Mouse (Mus musculus) spleen, embryonic (tissue): ENCODE results near the gene Rbfox3.

Experiments used
- CTCF ChIA-PET: fragments of 350-600 bp; sonication (Branson Sonifier 250); formaldehyde crosslinking; loops from one replicate; lab custom pipeline; 2022; lab: Charles Lee

The Rbfox3 gene

GRCm38 (mm10) chr11:118906131-118906823 is 5.1 kb downstream of the Rbfox3 start:
- CTCF ChIA-PET, result no interaction called here

DNA sequence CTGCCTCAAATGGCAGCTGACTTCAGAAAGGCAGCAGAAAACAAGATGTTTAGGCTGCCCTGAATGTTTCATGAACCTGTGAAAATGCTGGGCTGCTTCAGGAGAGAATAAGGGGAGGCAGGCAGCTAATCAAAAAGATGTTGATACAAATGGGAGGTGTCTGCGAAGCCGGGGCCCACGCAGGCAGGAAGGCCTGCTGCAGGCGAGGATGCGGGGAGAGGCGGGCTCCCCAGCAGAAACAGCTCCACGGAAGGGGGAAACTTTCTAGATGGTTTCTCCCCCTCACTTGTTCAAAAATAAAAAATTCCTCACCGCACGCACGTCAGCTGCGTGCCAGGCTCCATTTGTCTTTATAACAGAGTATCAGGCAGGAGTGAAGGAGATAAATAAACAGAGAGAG is 5.7 kb downstream of the Rbfox3 start:
- CTCF ChIA-PET, result no interaction called here

GRCm38 (mm10) chr11:118904253-118904652 is 7.1 kb downstream of the Rbfox3 start:
- CTCF ChIA-PET, result no interaction called here

GRCm38 (mm10) chr11:118899771-118900545 is 11.4 kb downstream of the Rbfox3 start:
- CTCF ChIA-PET, result no interaction called here

DNA sequence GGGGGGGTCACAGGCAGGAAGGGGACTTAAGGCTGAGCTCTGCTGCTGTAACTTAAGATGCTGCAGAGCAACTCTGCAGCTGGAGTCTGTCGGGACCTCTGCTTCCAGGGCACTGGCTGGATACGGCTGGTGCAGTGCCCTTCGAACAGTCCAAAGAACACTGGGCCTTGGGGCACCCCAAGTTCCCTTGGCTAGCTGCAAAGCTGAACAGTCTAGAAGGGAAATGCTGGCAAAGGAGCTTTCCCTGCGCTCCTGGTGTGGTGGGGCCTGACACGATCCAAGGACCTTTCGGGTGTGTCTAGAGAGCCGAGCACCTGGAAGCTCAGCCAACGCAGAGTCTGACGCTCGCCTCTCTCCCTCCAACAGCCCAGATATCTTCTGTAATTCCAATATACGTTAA is 12.8 kb downstream of the Rbfox3 start:
- CTCF ChIA-PET, result no interaction called here

DNA sequence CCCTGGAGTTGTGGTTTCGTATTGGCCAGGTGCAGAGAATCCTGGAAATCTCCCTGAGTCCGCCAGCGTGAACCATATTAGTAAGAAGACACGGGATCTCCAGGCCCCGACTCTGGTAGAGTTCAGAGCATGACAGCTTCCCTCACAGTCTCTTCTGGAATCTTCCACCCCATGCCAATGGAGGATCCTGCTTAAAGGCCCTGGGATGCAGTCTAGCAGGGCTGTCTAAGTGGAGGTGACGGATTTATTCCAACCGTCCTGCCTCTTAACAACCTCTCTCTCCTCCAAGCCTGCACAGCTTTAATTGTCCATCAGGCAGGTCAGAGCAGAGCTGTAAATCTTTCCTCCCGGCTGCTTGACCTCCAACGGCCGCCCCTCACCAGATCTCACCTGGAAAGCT is 13.2 kb downstream of the Rbfox3 start:
- CTCF ChIA-PET, result no interaction called here

DNA sequence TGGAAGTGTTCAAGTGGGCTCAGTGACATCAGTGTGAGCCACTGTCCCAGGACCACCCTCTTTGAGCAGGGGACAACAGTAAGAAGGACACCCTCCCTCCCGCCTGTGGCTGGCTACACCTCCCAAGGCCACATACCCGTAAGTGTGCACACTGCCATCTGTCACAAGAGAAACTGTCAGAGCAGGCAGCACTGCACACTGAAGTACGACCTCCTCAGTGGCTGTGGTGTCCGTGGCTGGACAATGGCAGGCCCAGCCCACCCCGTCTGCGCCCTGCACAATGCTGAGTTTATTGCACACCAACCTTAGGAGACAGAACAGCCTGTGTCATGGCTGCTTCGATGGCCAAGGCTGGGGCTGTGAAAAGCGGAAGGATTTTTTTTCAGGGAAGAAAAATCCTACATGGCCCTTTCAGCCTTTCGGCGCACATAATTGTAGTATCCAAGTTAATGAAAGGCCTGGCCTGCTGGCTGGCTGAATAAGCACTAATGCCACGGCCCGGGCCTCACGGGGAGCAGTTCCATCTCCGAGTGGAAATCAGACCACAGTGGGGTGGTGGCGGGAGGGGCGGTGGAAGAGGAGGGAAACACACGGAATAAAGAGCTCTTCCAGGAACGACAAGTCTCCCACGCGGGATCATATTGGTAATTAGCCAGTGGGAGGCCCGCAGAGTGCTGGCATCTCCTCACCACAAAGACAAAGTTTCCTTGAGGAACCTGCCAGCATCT is 14.1 kb downstream of the Rbfox3 start:
- CTCF ChIA-PET, result no interaction called here

GRCm38 (mm10) chr11:118896032-118896675 is 15.2 kb downstream of the Rbfox3 start:
- CTCF ChIA-PET, result no interaction called here

- CTCF ChIA-PET, result interaction anchor here (0.5 kb wide), 1 partner anchor 844 kb away, joined by 3 read pairs; no protein-coding TSS in a partner anchor
These were observed 16.6 kb downstream of the Rbfox3 start for GRCm38 (mm10) chr11:118894835-118895234.

GRCm38 (mm10) chr11:118894196-118894595 is 17.2 kb downstream of the Rbfox3 start:
- CTCF ChIA-PET, result no interaction called here

DNA sequence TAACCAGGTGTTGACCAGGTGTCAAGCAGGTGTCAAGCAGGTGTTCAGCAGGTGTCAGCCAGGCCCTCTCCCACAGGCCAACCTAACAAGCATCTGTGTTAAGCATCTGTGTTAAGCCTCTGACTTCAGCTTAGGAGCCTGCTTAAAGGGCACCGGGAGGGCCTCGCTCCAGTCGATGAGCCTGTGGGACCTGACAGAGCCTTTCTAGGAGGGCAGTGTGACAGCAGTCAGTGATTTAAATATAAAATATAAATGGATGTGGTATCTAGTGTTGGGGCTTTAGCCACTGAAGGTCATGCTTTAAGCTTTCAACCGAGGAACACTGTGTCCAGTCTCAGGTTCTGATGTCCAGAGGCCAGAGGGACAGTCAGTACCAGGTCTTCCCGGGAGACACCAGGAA is 18.5 kb downstream of the Rbfox3 start:
- CTCF ChIA-PET, result no interaction called here

DNA sequence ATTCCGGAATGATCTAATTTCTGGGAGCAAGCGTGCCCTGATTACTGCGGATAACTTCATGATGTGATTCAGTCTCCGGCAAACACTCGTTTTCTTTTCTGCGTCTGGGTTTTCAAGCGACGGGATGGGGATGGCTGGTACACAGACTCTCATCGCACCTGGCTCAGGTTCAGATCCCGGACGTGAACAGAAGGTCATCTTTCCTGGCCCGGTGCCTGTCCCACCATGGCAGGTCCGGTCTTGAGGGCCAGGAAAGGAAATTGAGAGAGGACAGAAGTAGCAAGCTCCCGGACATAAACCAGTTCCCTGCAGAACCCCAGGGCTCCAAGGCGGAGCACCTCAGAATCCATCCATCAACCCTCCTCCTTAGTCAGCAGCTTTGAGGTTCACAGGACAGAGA is 19.9 kb downstream of the Rbfox3 start:
- CTCF ChIA-PET, result no interaction called here

DNA sequence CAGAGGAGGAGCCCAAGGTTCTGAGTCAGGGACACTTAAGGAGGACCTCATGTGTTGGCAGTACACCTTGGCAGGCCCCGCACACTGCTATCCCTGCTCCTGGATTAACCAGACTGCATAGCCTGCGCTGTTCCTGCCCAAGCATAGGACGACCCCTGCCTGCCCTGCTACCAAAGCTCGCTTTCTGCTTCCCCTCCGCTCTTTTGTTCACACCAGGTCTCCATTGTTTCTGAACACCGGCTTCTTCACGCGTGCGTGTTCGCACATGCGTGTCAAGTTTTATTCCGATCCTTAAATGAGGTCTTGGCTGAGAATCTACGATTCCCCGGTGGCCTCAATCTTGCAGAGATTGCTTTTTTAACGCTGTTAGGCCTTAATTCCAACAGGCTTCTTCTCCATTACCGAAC is 20.4 kb downstream of the Rbfox3 start:
- CTCF ChIA-PET, result no interaction called here

DNA sequence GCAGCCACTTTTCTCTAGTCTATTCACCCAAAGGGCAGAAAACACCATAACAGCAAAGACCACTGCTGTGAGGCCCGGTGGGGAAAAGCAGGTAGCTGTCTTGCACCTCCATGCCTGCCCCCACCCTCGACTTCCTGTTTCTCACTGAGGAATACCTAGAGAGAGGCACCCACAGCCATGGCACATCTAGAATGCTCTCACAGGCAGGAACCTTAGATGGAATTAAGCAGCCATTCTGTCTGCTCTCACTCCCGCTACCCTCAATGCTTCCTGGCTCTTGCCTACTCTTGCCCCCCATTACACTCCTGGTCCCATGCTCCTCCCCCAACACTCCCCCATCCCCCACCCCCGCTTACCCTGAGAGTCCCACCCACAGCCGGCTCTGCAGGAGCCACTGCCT is 20.9 kb downstream of the Rbfox3 start:
- CTCF ChIA-PET, result no interaction called here

- CTCF ChIA-PET, result no interaction called here
These were observed 21.9 kb downstream of the Rbfox3 start for GRCm38 (mm10) chr11:118889500-118889899.

DNA sequence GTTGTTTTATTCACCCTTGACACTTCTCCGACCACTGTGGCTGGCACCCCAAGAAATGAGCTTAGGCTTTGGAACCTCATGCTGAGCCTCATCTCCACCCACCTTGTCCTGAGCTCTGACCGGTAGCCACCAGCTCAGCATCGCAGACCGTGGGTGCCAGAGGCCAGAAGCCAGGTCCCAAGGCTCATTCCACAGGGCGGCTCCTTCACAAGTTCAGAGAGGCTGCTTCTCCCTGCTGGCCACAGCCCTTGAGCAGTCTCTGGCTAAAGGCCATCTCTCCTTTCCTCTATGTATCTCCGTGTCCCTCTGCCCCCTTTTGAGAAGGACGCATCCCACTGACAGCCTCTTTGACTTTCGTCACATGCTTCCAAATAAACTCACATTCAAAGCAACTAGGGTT is 23.0 kb downstream of the Rbfox3 start:
- CTCF ChIA-PET, result no interaction called here

- CTCF ChIA-PET, result no interaction called here
These were observed 24.2 kb downstream of the Rbfox3 start for GRCm38 (mm10) chr11:118887206-118887605.

DNA sequence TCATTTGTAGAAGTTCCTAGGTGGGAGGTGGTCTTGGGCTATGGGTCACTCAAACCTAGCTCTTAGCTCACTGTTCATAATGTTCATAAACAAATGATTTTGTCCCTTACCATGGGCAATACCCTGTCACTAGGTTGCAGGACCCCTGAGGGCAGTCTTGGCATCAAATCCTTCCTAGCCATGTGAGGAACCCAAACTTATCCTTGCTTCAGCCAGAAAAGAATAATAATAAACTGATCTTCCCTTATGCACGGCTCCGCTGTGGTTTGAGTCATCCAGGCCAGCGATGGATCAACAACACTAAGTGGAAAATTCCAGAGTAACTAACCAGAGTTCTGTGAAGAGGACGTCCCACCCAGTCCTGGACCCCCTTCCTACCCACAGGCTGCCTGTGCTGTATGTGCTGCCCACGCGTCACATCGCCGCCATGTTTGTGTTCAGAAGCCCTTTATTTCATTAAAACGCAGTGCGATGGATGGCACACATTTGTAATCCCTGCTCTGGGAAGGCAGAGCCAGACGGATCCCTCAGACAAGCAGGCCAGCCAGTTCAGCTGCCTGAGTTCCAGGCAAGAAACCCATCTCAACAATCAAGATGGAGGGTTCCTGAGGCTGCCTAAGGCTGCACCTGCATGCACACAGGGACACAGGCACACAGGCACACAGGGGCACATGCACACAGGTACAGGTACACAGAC is 25.0 kb downstream of the Rbfox3 start:
- CTCF ChIA-PET, result no interaction called here

GRCm38 (mm10) chr11:118885604-118886003 is 25.8 kb downstream of the Rbfox3 start:
- CTCF ChIA-PET, result no interaction called here

DNA sequence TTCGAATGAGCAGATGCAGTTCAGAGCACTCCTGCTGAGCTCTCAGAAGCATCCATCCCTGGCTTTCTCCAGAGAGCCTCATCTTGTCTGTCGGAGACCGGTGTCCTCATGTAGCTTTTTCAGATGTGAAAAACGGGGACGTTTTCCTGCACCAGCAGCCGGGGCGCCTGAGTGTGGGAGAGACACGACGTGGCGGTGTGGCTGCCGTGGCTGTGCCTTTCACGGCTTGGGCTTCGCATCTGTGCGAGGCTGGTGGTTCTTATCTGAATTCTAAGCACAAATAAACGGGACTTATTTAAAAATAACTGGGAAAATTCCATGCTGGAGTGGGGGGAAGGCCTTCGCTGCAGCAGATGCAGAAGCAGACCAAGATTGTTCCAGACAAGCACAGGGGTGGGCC is 26.3 kb downstream of the Rbfox3 start:
- CTCF ChIA-PET, result no interaction called here

GRCm38 (mm10) chr11:118883143-118883542 is 28.3 kb downstream of the Rbfox3 start:
- CTCF ChIA-PET, result no interaction called here
